Mouse (Mus musculus) C2C12 (cell line): ENCODE results near the gene Adgrb3.

ENCODE experiments used
- CTCF ChIP-seq: IDR thresholded peaks from one replicate; pipeline ENCODE4 v1.5.1; 2011; ENCODE audit not compliant: control insufficient read depth, insufficient read depth, insufficient read length
- USF1 ChIP-seq: IDR thresholded peaks from one replicate; pipeline ENCODE4 v1.6.1; 2011; ENCODE audit warnings: low read depth, mild to moderate bottlenecking, control low read depth, moderate library complexity

DNA sequence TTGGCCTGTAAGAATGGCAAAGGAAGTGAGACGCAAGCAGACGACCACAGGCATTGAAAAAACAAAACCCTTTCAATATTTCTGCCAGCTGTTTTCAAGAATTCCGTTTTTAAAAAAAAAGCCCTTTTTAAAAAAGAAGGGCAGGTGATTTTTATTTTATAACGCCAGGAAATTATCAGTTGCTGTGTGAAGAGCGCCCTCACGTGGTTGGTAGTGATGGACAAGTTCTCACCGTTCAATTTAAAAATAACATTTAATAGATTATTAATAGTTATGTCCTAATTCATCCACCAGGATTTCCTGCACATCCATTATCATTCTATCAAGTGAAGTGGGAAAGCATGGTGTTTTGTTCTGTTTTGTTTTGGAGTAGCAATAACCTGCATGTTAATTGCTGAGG, 2.7 kb downstream of the Adgrb3 start:
- TF ChIP-seq CTCF, result no peak
- TF ChIP-seq USF1, result no peak
